Mouse (Mus musculus) midbrain, embryonic 16.5 days (tissue): Measurements from ENCODE around the gene Arhgap10. TPM values are rescaled to one million over a fixed set of nuclear protein-coding genes. Genes with fewer than 3 reads are reported as not detected.

Experiments
- ATAC-seq: fragments of 200-750 bp; cut with Nextera tagmentation; 2 replicates; pipeline ENCODE4 v1.8.0; 2017; ENCODE audit warnings: moderate TSS enrichment
- H3K27ac ChIP-seq: fragments of 300-500 bp; sonication (generic); 2 replicates; pipeline ENCODE4 v1.5.1; 2014; ENCODE audit warnings: mild to moderate bottlenecking, low read length, mixed read lengths
- H3K27me3 ChIP-seq: fragments of 300-500 bp; sonication (generic); 2 replicates; pipeline ENCODE4 v1.6.1; 2014; ENCODE audit warnings: low read depth, low read length, mixed read lengths; ENCODE audit not compliant: control insufficient read depth, insufficient read depth
- H3K36me3 ChIP-seq: fragments of 300-500 bp; sonication (generic); 2 replicates; pipeline ENCODE4 v1.6.1; 2014; ENCODE audit warnings: mild to moderate bottlenecking, low read length, moderate library complexity, mixed read lengths; ENCODE audit not compliant: control insufficient read depth, insufficient read depth
- H3K4me1 ChIP-seq: fragments of 300-500 bp; sonication (generic); 2 replicates; pipeline ENCODE4 v1.6.1; 2014; ENCODE audit warnings: mild to moderate bottlenecking, low read length, mixed read lengths; ENCODE audit not compliant: control insufficient read depth, insufficient read depth
- H3K4me2 ChIP-seq: fragments of 300-500 bp; sonication (generic); 2 replicates; pipeline ENCODE4 v1.6.1; 2014; ENCODE audit warnings: mild to moderate bottlenecking, low read length, mixed read lengths
- H3K4me3 ChIP-seq: fragments of 300-500 bp; sonication (generic); 2 replicates; pipeline ENCODE4 v1.5.1; 2014; ENCODE audit warnings: low read depth, mild to moderate bottlenecking, low read length, moderate library complexity, mixed read lengths
- H3K9ac ChIP-seq: fragments of 300-500 bp; sonication (generic); 2 replicates; pipeline ENCODE4 v1.6.1; 2014; ENCODE audit warnings: low read depth, low read length, mixed read lengths
- H3K9me3 ChIP-seq: fragments of 300-500 bp; sonication (generic); replicated peaks from 2 replicates; pipeline ENCODE4 v1.6.1; 2014; ENCODE audit warnings: mild to moderate bottlenecking, low read length, mixed read lengths; ENCODE audit not compliant: control insufficient read depth, poor library complexity, severe bottlenecking
- WGBS: fragments of 180-500 bp; shearing (Covaris S2); extraction: QIAGEN DNeasy Blood & Tissue Kit; methylation state at CpG from one replicate; pipeline ENCODE4 v1.1.7; 2014; 5-methylcytosine and 5-hydroxymethylcytosine counted together
- polyA plus RNA-seq: library from polyadenylated mRNA; unstranded; fragments of >200 nt; fragmentation: Nextera tagmentation; extraction: Ambion mirVana; gene quantifications from 2 replicates; pipeline ENCODE4 v1.2.1, GENCODE M21; 2015

Arhgap10 gene
- polyA plus RNA-seq = 2.8 and 3.0 TPM in 2 replicates

- Histone ChIP-seq H3K9me3 (no peaks in the 10 kb centered on the region), H3K9ac (peak within 1 kb of the TSS; percentile 65), H3K4me1 (peaks cover 5% of the 10 kb centered on the region; the same call in 1 of the 2 replicates), H3K36me3 (no peaks in the 10 kb centered on the region), H3K27me3 (peaks cover 8% of the 10 kb centered on the region; the same call in 1 of the 2 replicates), H3K4me3 (peak within 1 kb of the TSS; percentile 52), H3K27ac (no peak within 1 kb of the TSS; the same call in 1 of the 2 replicates), H3K4me2 (peak within 1 kb of the TSS; percentile 99)
- WGBS = under 1% methylated on average over 69 of the region's 95 CpGs
- ATAC-seq = peak; percentile 91
These were observed at the start of gene Arhgap10 for GRCm38 (mm10) chr8:77517301-77518200. TSS of gene Arhgap10 (minus strand) at chr8:77517953.

GRCm38 (mm10) chr8:77561441-77561840 is 43.7 kb upstream of the Arhgap10 start:
- Histone ChIP-seq H3K9ac (no peak overlapping the region), H3K27me3 (no peaks in the 10 kb centered on the region), H3K9me3 (no peaks in the 10 kb centered on the region), H3K27ac (no peak overlapping the region), H3K4me1 (no peaks in the 10 kb centered on the region), H3K4me2 (no peak overlapping the region), H3K36me3 (peaks cover 38% of the 10 kb centered on the region), H3K4me3 (no peak overlapping the region)
- 94% methylated on average over 3 of the region's 3 CpGs for WGBS
- ATAC-seq = no peak

- H3K4me1 ChIP-seq = peaks cover 18% of the 10 kb centered on the region
- 97% methylated on average over 3 of the region's 3 CpGs for WGBS
- H3K4me2 ChIP-seq = no peak overlapping the region
- H3K9ac ChIP-seq = no peak overlapping the region
- no peaks in the 10 kb centered on the region for H3K27me3 ChIP-seq
- peaks cover 27% of the 10 kb centered on the region for H3K36me3 ChIP-seq
- H3K27ac ChIP-seq = no peak overlapping the region
- H3K9me3 ChIP-seq = 0 out of 2 replicates have a peak, but pooled peaks cover 4% of the 10 kb centered on the region
- no peak overlapping the region for H3K4me3 ChIP-seq
- ATAC-seq = no peak
These were observed 34.7 kb upstream of the Arhgap10 start for GRCm38 (mm10) chr8:77552491-77552890.

- Histone ChIP-seq H3K4me2 (peak overlapping the region; percentile 78), H3K4me3 (peak overlapping the region; percentile 95), H3K9ac (peak overlapping the region; percentile 96), H3K27ac (peak overlapping the region; percentile 92), H3K4me1 (peaks cover 18% of the 10 kb centered on the region), H3K9me3 (0 out of 2 replicates have a peak, but pooled peaks cover 4% of the 10 kb centered on the region), H3K27me3 (no peaks in the 10 kb centered on the region), H3K36me3 (peaks cover 13% of the 10 kb centered on the region)
- 26% methylated on average over 7 of the region's 7 CpGs for WGBS
- peak; percentile 31; the same call in 1 of the 2 replicates for ATAC-seq
These were observed 32.3 kb upstream of the Arhgap10 start for GRCm38 (mm10) chr8:77549881-77550580.

GRCm38 (mm10) chr8:77549121-77549706 is 31.5 kb upstream of the Arhgap10 start, which contains the start of gene Prmt9:
TSS of gene Prmt9 (plus strand) at chr8:77549397.
- Histone ChIP-seq H3K4me3 (peak within 1 kb of the TSS; percentile 95), H3K4me1 (peaks cover 18% of the 10 kb centered on the region), H3K27me3 (no peaks in the 10 kb centered on the region), H3K9me3 (0 out of 2 replicates have a peak, but pooled peaks cover 4% of the 10 kb centered on the region), H3K27ac (peak within 1 kb of the TSS; percentile 92), H3K9ac (peak within 1 kb of the TSS; percentile 96), H3K4me2 (peak within 1 kb of the TSS; percentile 78), H3K36me3 (peaks cover 13% of the 10 kb centered on the region)
- 3% methylated on average over 41 of the region's 42 CpGs for WGBS
- ATAC-seq = peak; percentile 96

- H3K36me3 ChIP-seq = no peaks in the 10 kb centered on the region
- ATAC-seq = no peak
- H3K27ac ChIP-seq = no peak overlapping the region
- no peak overlapping the region for H3K4me2 ChIP-seq
- no peak overlapping the region for H3K9ac ChIP-seq
- no peaks in the 10 kb centered on the region for H3K9me3 ChIP-seq
- 87% methylated on average over 4 of the region's 4 CpGs for WGBS
- H3K4me1 ChIP-seq = peaks cover 5% of the 10 kb centered on the region; the same call in 1 of the 2 replicates
- H3K4me3 ChIP-seq = no peak overlapping the region
- no peaks in the 10 kb centered on the region for H3K27me3 ChIP-seq
These were observed 27.9 kb upstream of the Arhgap10 start for GRCm38 (mm10) chr8:77545616-77546015.

GRCm38 (mm10) chr8:77544428-77544827 is 26.7 kb upstream of the Arhgap10 start:
- ATAC-seq = no peak
- Histone ChIP-seq H3K4me3 (no peak overlapping the region), H3K9me3 (no peaks in the 10 kb centered on the region), H3K4me2 (no peak overlapping the region), H3K36me3 (no peaks in the 10 kb centered on the region), H3K27me3 (no peaks in the 10 kb centered on the region), H3K27ac (no peak overlapping the region), H3K4me1 (0 out of 2 replicates have a peak, but pooled peaks cover 2% of the 10 kb centered on the region), H3K9ac (no peak overlapping the region)
- WGBS = 71% methylated on average over 3 of the region's 3 CpGs

- Histone ChIP-seq H3K27ac (no peak overlapping the region), H3K36me3 (no peaks in the 10 kb centered on the region), H3K4me2 (no peak overlapping the region), H3K4me3 (no peak overlapping the region), H3K27me3 (no peaks in the 10 kb centered on the region), H3K9ac (no peak overlapping the region), H3K4me1 (no peaks in the 10 kb centered on the region), H3K9me3 (no peaks in the 10 kb centered on the region)
- WGBS = 93% methylated on average over 6 of the region's 6 CpGs
- no peak for ATAC-seq
These were observed 25.5 kb upstream of the Arhgap10 start for GRCm38 (mm10) chr8:77543152-77543777.
